13 mouse cellular contexts compared by ENCODE assay signal in the genomic region with DNA sequence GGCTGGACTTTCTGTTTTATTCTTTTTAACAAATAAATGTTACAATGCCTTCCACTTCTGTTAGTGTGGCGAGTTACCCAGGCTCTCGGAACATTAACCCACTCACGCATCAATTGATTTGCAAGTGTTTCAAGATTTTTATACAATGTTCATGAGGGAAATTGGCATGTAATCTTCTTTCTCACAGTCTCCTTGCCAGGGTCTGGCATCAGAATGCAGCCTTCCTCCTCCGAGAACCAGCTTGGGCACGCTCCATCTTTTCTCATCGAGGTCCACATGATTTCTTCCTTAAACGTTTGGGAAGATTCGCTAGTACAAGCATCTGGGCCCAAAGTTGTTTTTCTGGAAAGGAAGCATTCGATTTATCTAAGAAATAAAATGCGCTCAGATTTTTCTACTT.
DNase-seq lines count a peak whose midpoint lies in the region; ATAC-seq lines count a peak whose summit lies in the region.
"Had no signal": no experiment of that assay in that cellular context is flagged by ENCODE, and none has a peak within 500 bp of the region (broad histone marks: within the 10 kb centered on the region; RNA-seq: fewer than 3 reads in every experiment).

No protein-coding gene starts in this region.

- no peaks in the 10 kb centered on the region for H3K36me3 ChIP-seq in forebrain, embryonic 14.5 days (ENCODE audit: control insufficient read depth, insufficient read depth, low read length)
- no peaks in the 10 kb centered on the region for H3K36me3 ChIP-seq in forebrain, embryonic 11.5 days (ENCODE audit: control insufficient read depth, insufficient read depth, low read length)
- H3K36me3 ChIP-seq in neural tube, embryonic 13.5 days: no peaks in the 10 kb centered on the region
- H3K36me3 ChIP-seq: heart, embryonic 12.5 days; limb, embryonic 12.5 days; lung, embryonic 15.5 days had no signal

- no peak; the same call in 1 of the 2 replicates for ATAC-seq in forebrain, embryonic 14.5 days
- no peak for ATAC-seq in forebrain, embryonic 11.5 days (replicated peaks; ENCODE audit: low FRiP score)
- no peak for ATAC-seq in neural tube, embryonic 13.5 days (ENCODE audit: low read depth)
- no peak for ATAC-seq in inflammation-experienced regulatory T-cells, adult 6 months

- H3K27ac ChIP-seq in forebrain, embryonic 14.5 days (ENCODE audit: low read depth, low read length): no peak overlapping the region
- H3K27ac ChIP-seq in forebrain, embryonic 11.5 days (ENCODE audit: low read depth, low read length): no peak overlapping the region
- 0 out of 2 replicates have a peak overlapping the region, but pooled peaks have one; percentile 10 for H3K27ac ChIP-seq in neural tube, embryonic 13.5 days (replicated peaks)
- H3K27ac ChIP-seq: limb, embryonic 12.5 days; lung, embryonic 15.5 days had no signal

- H3K4me1 ChIP-seq in forebrain, embryonic 14.5 days (ENCODE audit: control insufficient read depth, insufficient read depth, low read length): peaks cover 13% of the 10 kb centered on the region; the same call in 1 of the 2 replicates
- H3K4me1 ChIP-seq in forebrain, embryonic 11.5 days (replicated peaks; ENCODE audit: control insufficient read depth, insufficient read depth, low read length): no peaks in the 10 kb centered on the region
- peaks cover 11% of the 10 kb centered on the region for H3K4me1 ChIP-seq in neural tube, embryonic 13.5 days (replicated peaks)
- H3K4me1 ChIP-seq: heart, embryonic 12.5 days; lung, embryonic 15.5 days had no signal

- no peaks in the 10 kb centered on the region for H3K27me3 ChIP-seq in forebrain, embryonic 14.5 days (replicated peaks; ENCODE audit: control insufficient read depth, insufficient read depth, low read length)
- H3K27me3 ChIP-seq in forebrain, embryonic 11.5 days (ENCODE audit: control insufficient read depth, insufficient read depth, low read length): no peaks in the 10 kb centered on the region
- H3K27me3 ChIP-seq in neural tube, embryonic 13.5 days: no peaks in the 10 kb centered on the region
- H3K27me3 ChIP-seq: heart, embryonic 12.5 days; limb, embryonic 12.5 days; lung, embryonic 15.5 days had no signal

- no peak overlapping the region for H3K4me3 ChIP-seq in forebrain, embryonic 14.5 days (ENCODE audit: low read depth, low read length)
- H3K4me3 ChIP-seq in forebrain, embryonic 11.5 days (ENCODE audit: low read depth, low read length): no peak overlapping the region
- H3K4me3 ChIP-seq in neural tube, embryonic 13.5 days: no peak overlapping the region
- H3K4me3 ChIP-seq: heart, embryonic 12.5 days; limb, embryonic 12.5 days; lung, embryonic 15.5 days had no signal

- no peaks in the 10 kb centered on the region for H3K9me3 ChIP-seq in forebrain, embryonic 14.5 days (replicated peaks; ENCODE audit: control insufficient read depth, low read length)
- H3K9me3 ChIP-seq in forebrain, embryonic 11.5 days (ENCODE audit: control insufficient read depth, low read length): no peaks in the 10 kb centered on the region
- peaks cover 5% of the 10 kb centered on the region; the same call in 1 of the 2 replicates for H3K9me3 ChIP-seq in neural tube, embryonic 13.5 days
- H3K9me3 ChIP-seq: limb, embryonic 12.5 days; lung, embryonic 15.5 days had no signal

- DNase-seq in forebrain, embryonic 14.5 days (ENCODE audit: low spot score): peak; percentile 69
- DNase-seq in forebrain, embryonic 11.5 days (ENCODE audit: low spot score): no peak
- DNase-seq in neural tube, embryonic 10.5 days (ENCODE audit: extremely low spot score, low spot score): no peak
- DNase-seq in layer of hippocampus, postnatal 36 days: peak; percentile 25
- peak; percentile 46 for DNase-seq in right cerebral cortex, postnatal 4 days
- no peak for DNase-seq in kidney, adult 11 months
- DNase-seq: adrenal gland, adult 8-10 months; kidney, adult 18-20 months had no signal

- WGBS in forebrain, embryonic 14.5 days: 57% methylated on average over 10 of the region's 10 CpGs
- 87% methylated on average over 10 of the region's 10 CpGs for WGBS in forebrain, embryonic 11.5 days
- WGBS in neural tube, embryonic 13.5 days: 67% methylated on average over 10 of the region's 10 CpGs

- H3K9ac ChIP-seq in forebrain, embryonic 14.5 days (ENCODE audit: low read length): peak overlapping the region; percentile 25; the same call in 1 of the 2 replicates
- no peak overlapping the region for H3K9ac ChIP-seq in forebrain, embryonic 11.5 days (ENCODE audit: low read length)
- no peak overlapping the region for H3K9ac ChIP-seq in neural tube, embryonic 13.5 days
- H3K9ac ChIP-seq: heart, embryonic 12.5 days; limb, embryonic 12.5 days; lung, embryonic 15.5 days had no signal

- H3K4me2 ChIP-seq in forebrain, embryonic 14.5 days (ENCODE audit: low read length): peak overlapping the region; percentile 6; the same call in 1 of the 2 replicates
- no peak overlapping the region for H3K4me2 ChIP-seq in forebrain, embryonic 11.5 days (ENCODE audit: low read depth, low read length, severe bottlenecking)
- 0 out of 2 replicates have a peak overlapping the region, but pooled peaks have one; percentile 3 for H3K4me2 ChIP-seq in neural tube, embryonic 13.5 days
- H3K4me2 ChIP-seq: limb, embryonic 12.5 days had no signal

Comparison
In these comparisons a context has a peak if more than half of its experiments do, and no peak if none do; other contexts are left out.
1. DNase-seq: peak in forebrain, embryonic 14.5 days (single experiment), layer of hippocampus, postnatal 36 days (2 of 2) and right cerebral cortex, postnatal 4 days (single experiment); none in forebrain, embryonic 11.5 days (single experiment), neural tube, embryonic 10.5 days (single experiment) and kidney, adult 11 months (single experiment).